Mouse (Mus musculus) lung, embryonic 14.5 days (tissue): ENCODE results near the gene Hecw2. TPM values are rescaled to one million over a fixed set of nuclear protein-coding genes. Genes with fewer than 3 reads are reported as not detected.

Experiments
- ATAC-seq: fragments of 200-750 bp; cut with Nextera tagmentation; 2 replicates; pipeline ENCODE4 v1.8.0; 2017; ENCODE audit warnings: mild to moderate bottlenecking, moderate TSS enrichment, moderate library complexity; ENCODE audit not compliant: insufficient read depth
- DNase-seq: peaks from one replicate; pipeline ENCODE4 v3.0.0-alpha.2; 2015
- H3K27ac ChIP-seq: fragments of 300-500 bp; sonication (generic); 2 replicates; pipeline ENCODE4 v1.5.1; 2014; ENCODE audit warnings: low read depth, mild to moderate bottlenecking, moderate library complexity
- H3K27me3 ChIP-seq: fragments of 300-500 bp; sonication (generic); 2 replicates; pipeline ENCODE4 v1.6.1; 2014; ENCODE audit warnings: low read length, control low read depth; ENCODE audit not compliant: insufficient read depth
- H3K36me3 ChIP-seq: fragments of 300-500 bp; sonication (generic); 2 replicates; pipeline ENCODE4 v1.6.1; 2014; ENCODE audit warnings: control low read depth; ENCODE audit not compliant: insufficient read depth
- H3K4me1 ChIP-seq: fragments of 300-500 bp; sonication (generic); 2 replicates; pipeline ENCODE4 v1.6.1; 2014; ENCODE audit warnings: antibody characterized with exemption, control low read depth; ENCODE audit not compliant: insufficient read depth
- H3K4me2 ChIP-seq: fragments of 300-500 bp; sonication (generic); 2 replicates; pipeline ENCODE4 v1.6.1; 2014; ENCODE audit warnings: mild to moderate bottlenecking
- H3K4me3 ChIP-seq: fragments of 300-500 bp; sonication (generic); 2 replicates; pipeline ENCODE4 v1.5.1; 2014; ENCODE audit warnings: low read depth, low read length
- H3K9ac ChIP-seq: fragments of 300-500 bp; sonication (generic); 2 replicates; pipeline ENCODE4 v1.6.1; 2014
- H3K9me3 ChIP-seq: fragments of 300-500 bp; sonication (generic); 2 replicates; pipeline ENCODE4 v1.6.1; 2016; ENCODE audit warnings: low read depth, low read length, control low read depth
- CTCF ChIP-seq: IDR thresholded peaks from 2 replicates; pipeline ENCODE4 v1.5.1; 2016; ENCODE audit warnings: antibody characterized with exemption, low read depth
- WGBS: fragments of 180-500 bp; shearing (Covaris S2); extraction: QIAGEN DNeasy Blood & Tissue Kit; methylation state at CpG from one replicate; pipeline ENCODE4 v1.1.7; 2014; 5-methylcytosine and 5-hydroxymethylcytosine counted together
- polyA plus RNA-seq: library from polyadenylated mRNA; unstranded; fragments of >200 nt; fragmentation: Nextera tagmentation; extraction: Ambion mirVana; gene quantifications from 2 replicates; pipeline ENCODE4 v1.2.1, GENCODE M21; 2014

The Hecw2 gene
- polyA plus RNA-seq, 1 experiment from 2014 or later = 5.8 TPM

- Histone ChIP-seq H3K27ac (no peak overlapping the region), H3K4me3 (no peak overlapping the region), H3K36me3 (no peaks in the 10 kb centered on the region), H3K27me3 (no peaks in the 10 kb centered on the region), H3K4me1 (no peaks in the 10 kb centered on the region), H3K9ac (no peak overlapping the region), H3K9me3 (no peaks in the 10 kb centered on the region), H3K4me2 (no peak overlapping the region)
- no peak for ATAC-seq
- 91% methylated on average over 2 of the region's 2 CpGs for WGBS
- no peak for DNase-seq
- TF ChIP-seq CTCF = no peak
Observed at GRCm38 (mm10) chr1:53900416-53900815, 294.6 kb downstream of the Hecw2 start.

GRCm38 (mm10) chr1:53894299-53894698 lies 300.7 kb downstream of the Hecw2 start:
- H3K36me3 ChIP-seq = no peaks in the 10 kb centered on the region
- no peak overlapping the region for H3K4me3 ChIP-seq
- no peaks in the 10 kb centered on the region for H3K9me3 ChIP-seq
- no peak overlapping the region for H3K9ac ChIP-seq
- no peak for TF ChIP-seq CTCF
- no peak for DNase-seq
- H3K4me1 ChIP-seq = no peaks in the 10 kb centered on the region
- no peaks in the 10 kb centered on the region for H3K27me3 ChIP-seq
- no peak overlapping the region for H3K4me2 ChIP-seq
- 87% methylated on average over 5 of the region's 5 CpGs for WGBS
- no peak for ATAC-seq
- H3K27ac ChIP-seq = no peak overlapping the region

- no peaks in the 10 kb centered on the region for H3K9me3 ChIP-seq
- peak; percentile 56 for TF ChIP-seq CTCF
- H3K4me1 ChIP-seq = no peaks in the 10 kb centered on the region
- H3K4me3 ChIP-seq = no peak overlapping the region
- 52% methylated on average over 3 of the region's 3 CpGs for WGBS
- peak; percentile 51 for DNase-seq
- no peak; the same call in 1 of the 2 replicates for ATAC-seq
- no peaks in the 10 kb centered on the region for H3K36me3 ChIP-seq
- H3K27ac ChIP-seq = no peak overlapping the region
- H3K4me2 ChIP-seq = no peak overlapping the region
- no peaks in the 10 kb centered on the region for H3K27me3 ChIP-seq
- no peak overlapping the region for H3K9ac ChIP-seq
Observed at GRCm38 (mm10) chr1:53890380-53890779, 304.6 kb downstream of the Hecw2 start.

DNA sequence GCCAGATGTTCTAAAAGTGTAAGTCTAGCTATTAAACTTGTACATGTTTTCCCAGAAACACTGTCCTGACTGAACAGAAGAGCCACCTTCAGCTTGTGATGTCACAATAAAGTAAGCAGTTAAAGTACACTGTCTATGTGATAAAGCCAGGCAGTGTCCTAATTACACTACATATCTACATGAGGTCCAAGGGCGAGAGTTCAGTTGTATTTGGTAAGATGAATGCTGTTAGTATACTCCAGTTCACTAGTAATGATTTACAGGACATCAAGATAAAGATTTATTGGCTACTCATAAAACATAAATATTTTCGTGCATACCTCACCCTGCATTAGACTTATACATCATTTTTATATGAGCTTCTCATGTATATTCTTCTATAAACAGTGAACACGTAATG lies 305.2 kb downstream of the Hecw2 start:
- ATAC-seq = no peak

DNA sequence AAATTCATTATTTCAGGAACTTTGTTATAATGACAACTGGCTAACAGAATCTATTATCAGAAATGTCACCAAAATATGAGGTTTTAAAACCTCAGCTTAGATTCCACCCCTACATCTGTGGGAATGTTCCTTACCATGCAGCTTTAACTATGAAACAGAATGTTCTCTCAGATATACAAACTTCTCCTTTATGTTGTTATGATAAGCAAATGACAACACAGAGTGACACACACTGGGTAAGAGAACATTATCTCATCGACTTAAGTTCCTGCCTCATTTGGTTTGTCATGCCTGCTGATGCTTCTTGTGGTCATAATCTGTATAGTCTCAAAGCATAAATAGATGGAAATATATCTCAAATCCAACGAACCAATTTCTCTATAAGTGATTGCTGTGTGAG lies 312.5 kb downstream of the Hecw2 start:
- H3K4me3 ChIP-seq = no peak overlapping the region
- H3K4me2 ChIP-seq = no peak overlapping the region
- no peaks in the 10 kb centered on the region for H3K9me3 ChIP-seq
- no peak overlapping the region for H3K9ac ChIP-seq
- H3K36me3 ChIP-seq = no peaks in the 10 kb centered on the region
- TF ChIP-seq CTCF = no peak
- H3K27me3 ChIP-seq = no peaks in the 10 kb centered on the region
- no peak for DNase-seq
- no peak for ATAC-seq
- WGBS = 68% methylated on average over 2 of the region's 2 CpGs
- H3K4me1 ChIP-seq = no peaks in the 10 kb centered on the region
- H3K27ac ChIP-seq = no peak overlapping the region

More for the DNA sequence above, 305.2 kb downstream of the Hecw2 start:
- no peak overlapping the region for H3K4me3 ChIP-seq
- no peak for DNase-seq
- no peaks in the 10 kb centered on the region for H3K9me3 ChIP-seq
- WGBS = 72% methylated on average over 3 of the region's 3 CpGs
- no peaks in the 10 kb centered on the region for H3K4me1 ChIP-seq
- no peak overlapping the region for H3K9ac ChIP-seq
- no peaks in the 10 kb centered on the region for H3K36me3 ChIP-seq
- H3K4me2 ChIP-seq = no peak overlapping the region
- H3K27ac ChIP-seq = no peak overlapping the region
- TF ChIP-seq CTCF = no peak
- no peaks in the 10 kb centered on the region for H3K27me3 ChIP-seq

- no peaks in the 10 kb centered on the region for H3K27me3 ChIP-seq
Observed at GRCm38 (mm10) chr1:53875919-53876318, 319.0 kb downstream of the Hecw2 start.

DNA sequence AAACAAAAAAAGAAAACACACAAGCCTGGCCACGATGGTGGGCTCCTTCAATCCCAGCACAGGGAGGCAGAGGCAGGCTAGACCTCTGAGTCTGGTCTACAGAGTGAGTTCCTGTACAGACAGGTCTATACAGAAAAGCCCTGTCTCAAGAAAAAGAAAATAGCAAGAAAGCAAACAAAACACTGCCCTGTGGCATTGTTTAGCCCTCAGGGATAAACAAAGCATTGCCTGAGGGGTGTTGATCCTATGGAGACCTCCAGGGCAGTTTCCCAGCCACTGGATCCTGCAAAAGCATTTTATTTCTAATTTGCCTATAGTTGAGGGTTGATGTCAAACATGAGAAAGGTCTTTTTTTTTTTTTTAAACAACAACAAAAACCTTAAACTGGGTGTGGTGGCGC lies 327.7 kb downstream of the Hecw2 start:
- Histone ChIP-seq H3K36me3 (no peaks in the 10 kb centered on the region), H3K27me3 (no peaks in the 10 kb centered on the region), H3K9me3 (no peaks in the 10 kb centered on the region), H3K4me1 (no peaks in the 10 kb centered on the region), H3K4me3 (no peak overlapping the region), H3K27ac (no peak overlapping the region), H3K4me2 (no peak overlapping the region), H3K9ac (no peak overlapping the region)
- ATAC-seq = no peak
- DNase-seq = no peak
- WGBS = 83% methylated on average over 2 of the region's 2 CpGs
- no peak for TF ChIP-seq CTCF

More at GRCm38 (mm10) chr1:53875919-53876318, 319.0 kb downstream of the Hecw2 start:
- DNase-seq = no peak
- no peaks in the 10 kb centered on the region for H3K4me1 ChIP-seq
- no peaks in the 10 kb centered on the region for H3K36me3 ChIP-seq
- no peak overlapping the region for H3K4me2 ChIP-seq
- H3K9me3 ChIP-seq = no peaks in the 10 kb centered on the region
- no peak for ATAC-seq
- H3K4me3 ChIP-seq = no peak overlapping the region
- H3K9ac ChIP-seq = no peak overlapping the region
- no peak overlapping the region for H3K27ac ChIP-seq
- TF ChIP-seq CTCF = no peak
- 79% methylated on average over 5 of the region's 5 CpGs for WGBS

DNA sequence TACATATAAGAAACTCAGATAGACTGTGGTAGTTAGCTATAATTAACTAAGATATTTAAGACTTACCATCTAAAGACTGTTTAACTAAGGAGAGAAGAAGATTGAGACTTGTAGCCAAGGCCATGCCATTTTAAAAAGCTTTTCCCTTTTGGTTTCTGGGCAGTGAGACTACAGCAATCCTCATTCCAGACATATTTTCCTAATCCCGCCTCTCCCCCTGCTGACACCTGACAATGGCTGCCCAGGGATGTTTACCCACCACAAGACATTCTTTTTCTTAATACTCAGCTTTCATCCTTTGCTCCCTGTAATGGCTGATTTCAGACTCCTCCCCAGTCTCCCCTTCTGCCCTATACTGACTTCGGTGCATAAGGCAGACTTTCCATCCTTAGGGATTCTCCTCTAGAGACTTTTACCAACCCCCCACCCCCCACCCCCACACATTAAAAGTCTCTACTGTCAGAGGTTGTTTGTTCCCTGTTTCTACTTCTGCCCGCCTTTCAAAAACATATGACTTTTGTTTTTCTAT lies 328.5 kb downstream of the Hecw2 start:
- ATAC-seq = no peak
- 42% methylated on average over 3 of the region's 3 CpGs for WGBS

More for the DNA sequence above, 328.5 kb downstream of the Hecw2 start:
- Histone ChIP-seq H3K36me3 (no peaks in the 10 kb centered on the region), H3K27me3 (no peaks in the 10 kb centered on the region), H3K4me3 (no peak overlapping the region), H3K9me3 (no peaks in the 10 kb centered on the region), H3K4me1 (no peaks in the 10 kb centered on the region), H3K9ac (no peak overlapping the region), H3K4me2 (no peak overlapping the region), H3K27ac (no peak overlapping the region)
- TF ChIP-seq CTCF = no peak
- DNase-seq = no peak
